Mouse (Mus musculus) gastrocnemius, postnatal 36 days (tissue): Measurements from ENCODE around the gene Bmf. TPM values are rescaled to one million over a fixed set of nuclear protein-coding genes. Genes with fewer than 3 reads are reported as not detected.

Experiments used
- DNase-seq, 2 experiments: peaks; one replicate each; pipeline ENCODE4 v3.0.0; 2022
- intact Hi-C: fragments of 180-260 bp; cut with DNase I; formaldehyde crosslinking; loops from one replicate; pipeline ENCODE4 v1.15.1; 2025
- total RNA-seq, 2 experiments: library from RNA; stranded (reverse); gene quantifications; 2 replicates each; pipeline ENCODE4 v1.2.3; 2021

Gene Bmf
- total RNA-seq, 2 experiments from 2014 or later, result 2.9 to 6.0 TPM

DNA sequence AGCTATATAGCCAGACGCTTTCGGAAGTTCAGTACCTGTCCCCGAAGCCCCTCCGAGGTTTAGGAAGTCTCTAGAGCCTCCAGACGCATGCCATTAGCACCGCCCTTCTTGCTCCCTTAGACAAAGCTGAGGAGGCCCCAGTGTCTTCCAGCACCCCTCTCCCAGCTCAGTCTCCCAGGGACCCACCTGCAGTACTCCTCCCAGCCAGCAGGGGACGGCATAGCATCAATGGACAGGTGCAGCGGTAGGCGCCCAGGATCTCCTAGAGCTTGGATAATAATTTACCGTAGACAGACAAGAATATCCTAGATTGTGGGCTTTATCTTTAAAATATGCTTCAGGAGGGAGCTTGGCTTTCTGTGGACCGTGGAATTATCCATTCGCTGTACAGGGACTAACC is 62.6 kb downstream of the Bmf start:
- DNase-seq, result peak; percentile 78 to 83
- intact Hi-C loops, result loop anchor here (1.0 to 5.0 kb wide), 2 partner anchors 60 to 119 kb away; partner anchors contain the start of gene Bmf

DNA sequence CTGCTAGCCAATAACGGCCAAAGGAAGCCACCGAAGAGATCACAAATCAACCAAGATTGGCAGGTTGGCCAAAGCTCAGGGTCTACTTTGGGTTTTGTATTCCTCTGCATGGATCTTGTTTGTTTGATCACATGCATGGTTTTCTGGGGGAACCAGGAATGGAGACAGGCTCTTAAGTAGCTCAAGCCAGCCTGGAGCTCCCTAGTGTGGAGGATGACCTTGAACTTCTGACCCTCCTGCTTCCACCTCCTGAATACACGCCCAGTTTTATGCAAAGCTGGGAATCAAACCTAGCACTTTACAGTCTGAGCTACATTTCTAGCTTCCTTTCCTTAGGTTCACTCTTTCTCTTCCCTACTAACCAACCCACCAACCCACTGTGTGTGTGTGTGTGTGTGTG is 64.1 kb downstream of the Bmf start:
- intact Hi-C loops, result loop anchor here (5.0 kb wide), 1 partner anchor 62 kb away; the partner anchor contains the start of gene Bmf
- no peak for DNase-seq

DNA sequence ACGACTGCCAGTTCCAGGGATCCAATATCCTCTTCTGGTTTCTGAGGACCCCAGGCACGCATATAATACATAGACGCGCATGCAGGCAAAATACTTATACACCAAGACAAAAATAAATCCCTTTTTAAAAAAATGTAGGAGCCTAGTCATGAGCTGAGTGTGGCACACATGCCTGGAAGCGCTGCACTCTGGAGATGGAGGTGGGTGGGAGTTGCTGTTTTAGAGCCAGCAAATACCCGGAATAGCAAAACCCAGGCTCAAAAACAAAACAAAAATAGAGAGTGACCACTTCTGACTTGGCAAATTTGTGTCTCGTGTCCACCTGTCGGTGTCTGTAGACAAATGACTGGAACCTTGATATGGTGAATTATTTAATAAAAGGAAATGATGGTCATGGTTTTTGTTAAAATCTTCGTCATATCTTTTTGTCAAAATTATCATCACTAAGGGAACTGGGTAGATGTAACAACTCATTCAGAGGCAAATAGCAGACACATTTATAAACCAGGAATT is 65.0 kb downstream of the Bmf start:
- no peak for DNase-seq
- intact Hi-C loops, result no loop called here

DNA sequence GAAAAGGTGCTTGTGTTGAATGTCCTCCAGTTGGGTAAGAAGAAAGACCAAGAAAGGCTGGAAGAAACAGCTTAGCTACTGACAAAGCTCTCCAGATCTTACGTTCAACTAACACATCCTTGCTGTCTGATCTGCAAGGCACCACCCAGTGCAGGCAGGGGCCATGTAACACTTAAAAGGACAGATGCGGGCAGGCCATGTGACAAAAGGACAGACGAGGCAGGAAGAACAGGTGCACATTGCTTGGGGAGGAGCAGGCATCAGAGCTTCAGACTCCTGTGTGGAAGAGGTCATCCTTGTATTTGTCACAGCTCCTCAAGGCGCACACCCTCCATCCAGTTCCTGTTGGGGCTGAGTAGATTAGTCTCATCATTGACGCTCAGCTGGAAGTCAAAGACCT is 66.5 kb downstream of the Bmf start:
- no peak for DNase-seq
- intact Hi-C loops, result no loop called here

- intact Hi-C loops, result no loop called here
- no peak for DNase-seq
These were observed 68.6 kb downstream of the Bmf start for GRCm38 (mm10) chr2:118480886-118481285.

DNA sequence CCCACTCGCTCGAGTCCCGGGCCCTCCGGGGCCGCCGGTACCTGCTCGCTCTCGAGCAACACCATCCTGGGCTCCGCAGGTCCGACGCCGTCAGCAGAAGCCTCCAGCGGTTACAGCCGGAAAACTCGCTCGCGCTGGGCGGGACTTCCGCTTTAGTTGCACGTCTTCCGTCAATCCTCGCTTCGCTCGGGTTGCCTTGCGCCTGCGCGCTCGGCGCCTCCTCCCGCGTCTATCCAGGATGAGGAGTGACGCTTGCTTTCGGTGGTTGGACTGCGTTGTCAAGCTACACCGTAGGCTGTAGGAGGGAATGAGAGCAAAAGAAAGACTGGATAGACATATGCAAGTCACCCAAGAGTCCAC is 70.0 kb downstream of the Bmf start, which contains the start of gene Srp14:
TSS of gene Srp14 (minus strand) at position 162 of the 360 bp plus-strand sequence.
- intact Hi-C loops, result no loop called here
- DNase-seq, result peak; percentile 87 to 93

GRCm38 (mm10) chr2:118478833-118479549 is 70.5 kb downstream of the Bmf start:
- DNase-seq, result no peak
- intact Hi-C loops, result no loop called here

Other genes starting within 250 kb of the Bmf start
- not detected for gene Gpr176, start 176.3 kb downstream of the Bmf start, total RNA-seq
- 1 to 10 TPM; 3.9 to 4.2 TPM for gene Eif2ak4, start 161.1 kb downstream of the Bmf start, total RNA-seq
- gene Srp14, start 70.0 kb downstream of the Bmf start, total RNA-seq, result 100 to 1,000 TPM; 122 to 131 TPM
- gene Bub1b, start 48.5 kb upstream of the Bmf start, total RNA-seq, result 1 to 10 TPM; 1.0 to 1.4 TPM
- under 1 TPM; 0.20 to 0.31 TPM for gene Pak6, start 113.6 kb upstream of the Bmf start, total RNA-seq
- gene Ankrd63, start 154.3 kb upstream of the Bmf start, total RNA-seq, result not detected
- under 1 TPM; 0.26 to 0.52 TPM for gene Plcb2, start 178.8 kb upstream of the Bmf start, total RNA-seq
- gene Inafm2, start 196.1 kb upstream of the Bmf start, total RNA-seq, result 1 to 10 TPM; 3.8 to 4.9 TPM
- gene Ccdc9b, start 213.0 kb upstream of the Bmf start, total RNA-seq, result 10 to 100 TPM; 13.8 to 15.4 TPM
- gene Phgr1, start 223.1 kb upstream of the Bmf start, total RNA-seq, result not detected
- gene Disp2, start 230.0 kb upstream of the Bmf start, total RNA-seq, result not detected